Mouse (Mus musculus) heart, postnatal 0 days (tissue): ENCODE measurements around the gene Tnfsfm13. TPM values are rescaled to one million over a fixed set of nuclear protein-coding genes. Genes with fewer than 3 reads are reported as not detected.
A peak's percentile ranks its signal among the peaks of the same experiment; 100 is the strongest.

Experiments
- ATAC-seq: fragments of 200-750 bp; cut with Nextera tagmentation; 2 replicates; pipeline ENCODE4 v1.8.0; 2017; ENCODE audit warnings: low read depth, moderate number of reproducible peaks, moderate library complexity; ENCODE audit not compliant: insufficient read depth
- DNase-seq: peaks from one replicate; pipeline ENCODE4 v3.0.0-alpha.2; 2016; ENCODE audit warnings: low spot score
- H3K27ac ChIP-seq: fragments of 300-500 bp; sonication (generic); 2 replicates; pipeline ENCODE4 v1.5.1; 2014; ENCODE audit warnings: low read depth, mild to moderate bottlenecking
- H3K27me3 ChIP-seq: fragments of 300-500 bp; sonication (generic); 2 replicates; pipeline ENCODE4 v1.6.1; 2014; ENCODE audit warnings: low read length, mixed read lengths; ENCODE audit not compliant: control insufficient read depth, insufficient read depth
- H3K36me3 ChIP-seq: fragments of 300-500 bp; sonication (generic); replicated peaks from 2 replicates; pipeline ENCODE4 v1.6.1; 2014; ENCODE audit warnings: low read length, mixed read lengths; ENCODE audit not compliant: control insufficient read depth, insufficient read depth
- H3K4me1 ChIP-seq: fragments of 300-500 bp; sonication (generic); 2 replicates; pipeline ENCODE4 v1.6.1; 2014; ENCODE audit warnings: antibody characterized with exemption; ENCODE audit not compliant: control insufficient read depth, insufficient read depth
- H3K4me2 ChIP-seq: fragments of 300-500 bp; sonication (generic); 2 replicates; pipeline ENCODE4 v1.6.1; 2014; ENCODE audit warnings: low read depth, mild to moderate bottlenecking, low read length, moderate library complexity
- H3K4me3 ChIP-seq: fragments of 300-500 bp; sonication (generic); 2 replicates; pipeline ENCODE4 v1.5.1; 2014; ENCODE audit warnings: low read depth, low read length
- H3K9ac ChIP-seq: fragments of 300-500 bp; sonication (generic); replicated peaks from 2 replicates; pipeline ENCODE4 v1.6.1; 2014; ENCODE audit warnings: low read depth, low read length, mixed read lengths
- H3K9me3 ChIP-seq: fragments of 300-500 bp; sonication (generic); replicated peaks from 2 replicates; pipeline ENCODE4 v1.6.1; 2016; ENCODE audit warnings: low read length; ENCODE audit not compliant: control insufficient read depth
- CTCF ChIP-seq: IDR thresholded peaks from 2 replicates; pipeline ENCODE4 v1.5.1; 2016; ENCODE audit warnings: antibody characterized with exemption, control low read depth, low read depth
- EP300 ChIP-seq: IDR thresholded peaks from 2 replicates; pipeline ENCODE4 v1.6.1; 2016; ENCODE audit warnings: antibody characterized with exemption, low read depth
- WGBS: fragments of 180-500 bp; shearing (Covaris S2); extraction: QIAGEN DNeasy Blood & Tissue Kit; methylation state at CpG from one replicate; pipeline ENCODE4 v1.1.7; 2014; 5-methylcytosine and 5-hydroxymethylcytosine counted together
- polyA plus RNA-seq: library from polyadenylated mRNA; unstranded; fragments of >200 nt; fragmentation: Nextera tagmentation; extraction: Ambion mirVana; gene quantifications from 2 replicates; pipeline ENCODE4 v1.2.1, GENCODE M21; 2015
- total RNA-seq: library from RNA; depleted of rRNA; stranded (reverse); fragments of >200 nt; gene quantifications from 2 replicates; pipeline ENCODE4 v1.2.3, GENCODE M21; 2014; ENCODE audit warnings: low replicate concordance

Tnfsfm13 gene
- total and polyA plus RNA-seq, 2 experiments from 2014 or later = 0.65 to 2.8 TPM

- H3K27ac ChIP-seq = no peak overlapping the region
- DNase-seq = no peak
- no peak overlapping the region for H3K4me3 ChIP-seq
- peaks cover 4% of the 10 kb centered on the region; the same call in 1 of the 2 replicates for H3K36me3 ChIP-seq
- H3K4me2 ChIP-seq = no peak overlapping the region
- no peaks in the 10 kb centered on the region for H3K27me3 ChIP-seq
- H3K9me3 ChIP-seq = no peaks in the 10 kb centered on the region
- H3K9ac ChIP-seq = no peak overlapping the region
- peaks cover 28% of the 10 kb centered on the region for H3K4me1 ChIP-seq
- WGBS = 71% methylated on average over 7 of the region's 7 CpGs
- TF ChIP-seq EP300 (no peak), CTCF (no peak)
- no peak for ATAC-seq
These were observed 12.3 kb downstream of the Tnfsfm13 start for GRCm38 (mm10) chr11:69683576-69683975.

GRCm38 (mm10) chr11:69682840-69683533, 12.9 kb downstream of the Tnfsfm13 start:
- Histone ChIP-seq H3K4me1 (peaks cover 28% of the 10 kb centered on the region), H3K27ac (peak overlapping the region; percentile 95), H3K27me3 (no peaks in the 10 kb centered on the region), H3K36me3 (peaks cover 10% of the 10 kb centered on the region), H3K4me2 (peak overlapping the region; percentile 93), H3K9ac (no peak overlapping the region), H3K4me3 (no peak overlapping the region), H3K9me3 (no peaks in the 10 kb centered on the region)
- peak; percentile 22; the same call in 1 of the 2 replicates for ATAC-seq
- 19% methylated on average over 12 of the region's 12 CpGs for WGBS
- TF ChIP-seq EP300 (no peak), CTCF (peak; percentile 91)
- DNase-seq = peak; percentile 91

GRCm38 (mm10) chr11:69682209-69682839, 13.6 kb downstream of the Tnfsfm13 start:
- Histone ChIP-seq H3K27ac (peak overlapping the region; percentile 95), H3K27me3 (no peaks in the 10 kb centered on the region), H3K9ac (peak overlapping the region; percentile 85), H3K9me3 (no peaks in the 10 kb centered on the region), H3K4me1 (peaks cover 28% of the 10 kb centered on the region), H3K36me3 (peaks cover 15% of the 10 kb centered on the region), H3K4me2 (peak overlapping the region; percentile 93), H3K4me3 (peak overlapping the region; percentile 97)
- DNase-seq (no peak), ATAC-seq (no peak)
- 24% methylated on average over 24 of the region's 24 CpGs for WGBS
- no peak for TF ChIP-seq EP300
- no peak for TF ChIP-seq CTCF

- Histone ChIP-seq H3K27me3 (no peaks in the 10 kb centered on the region), H3K27ac (peak within 1 kb of the TSS; percentile 95), H3K4me1 (peaks cover 25% of the 10 kb centered on the region), H3K9me3 (no peaks in the 10 kb centered on the region), H3K9ac (peak within 1 kb of the TSS; percentile 85), H3K4me2 (peak within 1 kb of the TSS; percentile 93), H3K4me3 (peak within 1 kb of the TSS; percentile 97), H3K36me3 (peaks cover 23% of the 10 kb centered on the region)
- no peak for TF ChIP-seq EP300
- TF ChIP-seq CTCF = no peak
- WGBS = 0% methylated on average over 68 of the region's 80 CpGs
- DNase-seq (peak; percentile 96), ATAC-seq (peak; percentile 95)
These were observed 14.3 kb downstream of the Tnfsfm13 start, which contains the start of gene Senp3 for GRCm38 (mm10) chr11:69681314-69682208. Senp3 (minus strand) TSS chr11:69682084.

DNA sequence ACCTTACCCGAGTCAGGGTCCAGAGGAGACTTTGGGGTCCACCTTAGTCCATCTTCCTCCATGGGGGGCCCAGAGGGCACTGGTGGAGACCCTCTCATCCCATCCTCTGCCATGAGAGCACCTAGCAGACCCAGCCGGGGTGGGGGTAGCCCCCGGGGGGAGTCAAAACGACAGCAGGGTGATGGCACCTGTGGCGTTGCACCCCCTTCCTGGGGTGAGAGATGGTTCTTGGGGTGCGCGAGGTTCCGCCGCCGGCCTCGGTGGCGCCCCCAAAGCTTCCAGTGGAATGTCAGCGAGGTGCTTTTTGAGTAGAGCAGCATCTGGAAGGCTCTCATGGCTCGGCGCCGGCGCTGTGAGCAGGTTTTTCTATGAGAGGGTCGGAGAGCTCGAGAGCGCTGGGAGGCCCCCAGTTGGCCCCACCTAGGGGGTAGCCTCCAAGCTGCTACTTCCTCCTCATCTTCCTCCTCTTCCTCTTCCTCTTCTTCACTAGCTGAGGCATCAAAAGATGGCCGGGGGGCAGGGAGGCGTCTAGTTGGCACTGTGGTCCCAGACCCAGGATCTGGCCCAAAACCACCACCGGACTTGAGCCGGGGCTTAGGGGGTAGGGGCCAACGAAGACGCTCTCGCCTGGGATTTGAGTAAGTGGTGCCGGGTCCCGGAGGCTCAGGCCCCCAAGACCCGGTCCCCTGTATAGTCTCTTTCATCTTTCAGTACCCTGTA, 15.6 kb downstream of the Tnfsfm13 start:
- Histone ChIP-seq H3K27ac (no peak overlapping the region), H3K9me3 (no peaks in the 10 kb centered on the region), H3K27me3 (no peaks in the 10 kb centered on the region), H3K36me3 (peaks cover 35% of the 10 kb centered on the region), H3K4me3 (no peak overlapping the region), H3K4me2 (peak overlapping the region; percentile 93; the same call in 1 of the 2 replicates), H3K4me1 (peaks cover 13% of the 10 kb centered on the region), H3K9ac (peak overlapping the region; percentile 85; the same call in 1 of the 2 replicates)
- TF ChIP-seq EP300 = no peak
- no peak for TF ChIP-seq CTCF
- DNase-seq (no peak), ATAC-seq (no peak)
- 89% methylated on average over 30 of the region's 30 CpGs for WGBS
